Mouse (Mus musculus) intestine, postnatal 0 days (tissue): Measurements from ENCODE around the gene Zfp648. TPM values are rescaled to one million over a fixed set of nuclear protein-coding genes. Genes with fewer than 3 reads are reported as not detected.

ENCODE experiments used
- ATAC-seq: fragments of 200-750 bp; cut with Nextera tagmentation; 2 replicates; pipeline ENCODE4 v1.8.0; 2017; ENCODE audit warnings: mild to moderate bottlenecking, moderate TSS enrichment, moderate library complexity
- H3K27ac ChIP-seq: fragments of 300-500 bp; sonication (generic); 2 replicates; pipeline ENCODE4 v1.5.1; 2014; ENCODE audit warnings: mild to moderate bottlenecking, low read depth, low read length, moderate library complexity
- H3K27me3 ChIP-seq: fragments of 300-500 bp; sonication (generic); replicated peaks from 2 replicates; pipeline ENCODE4 v1.6.1; 2014; ENCODE audit warnings: low read length, mixed read lengths; ENCODE audit not compliant: control insufficient read depth, insufficient read depth
- H3K36me3 ChIP-seq: fragments of 300-500 bp; sonication (generic); 2 replicates; pipeline ENCODE4 v1.6.1; 2014; ENCODE audit warnings: mild to moderate bottlenecking, moderate library complexity; ENCODE audit not compliant: control insufficient read depth, insufficient read depth
- H3K4me1 ChIP-seq: fragments of 300-500 bp; sonication (generic); replicated peaks from 2 replicates; pipeline ENCODE4 v1.6.1; 2014; ENCODE audit warnings: antibody characterized with exemption, low read length, mixed read lengths; ENCODE audit not compliant: control insufficient read depth, insufficient read depth
- H3K4me2 ChIP-seq: fragments of 300-500 bp; sonication (generic); replicated peaks from 2 replicates; pipeline ENCODE4 v1.6.1; 2014; ENCODE audit warnings: low read depth, mild to moderate bottlenecking, moderate library complexity
- H3K4me3 ChIP-seq: fragments of 300-500 bp; sonication (generic); 2 replicates; pipeline ENCODE4 v1.5.1; 2014; ENCODE audit warnings: low read depth, low read length
- H3K9ac ChIP-seq: fragments of 300-500 bp; sonication (generic); 2 replicates; pipeline ENCODE4 v1.6.1; 2014; ENCODE audit warnings: mild to moderate bottlenecking, low read depth, low read length
- H3K9me3 ChIP-seq: fragments of 300-500 bp; sonication (generic); 2 replicates; pipeline ENCODE4 v1.6.1; 2016; ENCODE audit warnings: mixed run types; ENCODE audit not compliant: control insufficient read depth
- CTCF ChIP-seq: sonication (generic); IDR thresholded peaks from 2 replicates; pipeline ENCODE4 v1.5.1; 2016; ENCODE audit warnings: low read depth, mild to moderate bottlenecking, control low read depth, antibody characterized with exemption, moderate library complexity
- WGBS: fragments of 180-500 bp; shearing (Covaris S2); extraction: QIAGEN DNeasy Blood & Tissue Kit; methylation state at CpG from one replicate; pipeline ENCODE4 v1.1.7; 2014; 5-methylcytosine and 5-hydroxymethylcytosine counted together
- polyA plus RNA-seq: library from polyadenylated mRNA; unstranded; fragments of >200 nt; fragmentation: Nextera tagmentation; extraction: Ambion mirVana; gene quantifications from 2 replicates; pipeline ENCODE4 v1.2.1, GENCODE M21; 2015

Gene Zfp648
- polyA plus RNA-seq, 1 experiment from 2014 or later: not detected

- TF ChIP-seq CTCF: no peak
- Histone ChIP-seq H3K4me2 (no peak overlapping the region), H3K9ac (no peak overlapping the region), H3K4me3 (no peak overlapping the region), H3K36me3 (no peaks in the 10 kb centered on the region), H3K27me3 (no peaks in the 10 kb centered on the region), H3K4me1 (no peaks in the 10 kb centered on the region), H3K9me3 (no peaks in the 10 kb centered on the region), H3K27ac (no peak overlapping the region)
- WGBS: 83% methylated on average over 4 of the region's 4 CpGs
- ATAC-seq: no peak
Observed at GRCm38 (mm10) chr1:154188229-154188628, 12.8 kb upstream of the Zfp648 start.

DNA sequence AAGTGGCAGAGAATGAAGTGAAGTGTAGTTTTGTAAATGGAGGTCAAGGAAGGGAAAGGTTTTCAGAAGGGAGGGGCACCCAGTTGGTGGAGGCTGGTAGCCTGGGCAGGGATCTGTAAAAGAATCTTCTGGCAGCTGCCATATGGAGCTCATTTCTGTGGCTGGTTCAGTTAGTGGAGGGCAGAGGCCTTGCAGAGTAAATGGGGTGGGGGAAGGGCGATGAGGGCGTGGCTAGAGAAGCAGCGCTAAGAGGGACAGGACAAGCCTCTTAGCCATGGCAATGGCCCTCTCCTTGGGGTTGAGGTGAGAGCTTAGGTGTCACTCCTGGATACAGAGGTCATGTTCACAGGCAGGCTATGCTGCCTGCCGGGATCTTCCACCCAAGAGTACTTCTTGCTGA is 12.4 kb upstream of the Zfp648 start:
- Histone ChIP-seq H3K9ac (no peak overlapping the region), H3K27me3 (no peaks in the 10 kb centered on the region), H3K27ac (no peak overlapping the region), H3K36me3 (no peaks in the 10 kb centered on the region), H3K9me3 (no peaks in the 10 kb centered on the region), H3K4me3 (no peak overlapping the region), H3K4me2 (no peak overlapping the region), H3K4me1 (no peaks in the 10 kb centered on the region)
- no peak for ATAC-seq
- WGBS: 50% methylated on average over 3 of the region's 4 CpGs
- TF ChIP-seq CTCF: no peak

DNA sequence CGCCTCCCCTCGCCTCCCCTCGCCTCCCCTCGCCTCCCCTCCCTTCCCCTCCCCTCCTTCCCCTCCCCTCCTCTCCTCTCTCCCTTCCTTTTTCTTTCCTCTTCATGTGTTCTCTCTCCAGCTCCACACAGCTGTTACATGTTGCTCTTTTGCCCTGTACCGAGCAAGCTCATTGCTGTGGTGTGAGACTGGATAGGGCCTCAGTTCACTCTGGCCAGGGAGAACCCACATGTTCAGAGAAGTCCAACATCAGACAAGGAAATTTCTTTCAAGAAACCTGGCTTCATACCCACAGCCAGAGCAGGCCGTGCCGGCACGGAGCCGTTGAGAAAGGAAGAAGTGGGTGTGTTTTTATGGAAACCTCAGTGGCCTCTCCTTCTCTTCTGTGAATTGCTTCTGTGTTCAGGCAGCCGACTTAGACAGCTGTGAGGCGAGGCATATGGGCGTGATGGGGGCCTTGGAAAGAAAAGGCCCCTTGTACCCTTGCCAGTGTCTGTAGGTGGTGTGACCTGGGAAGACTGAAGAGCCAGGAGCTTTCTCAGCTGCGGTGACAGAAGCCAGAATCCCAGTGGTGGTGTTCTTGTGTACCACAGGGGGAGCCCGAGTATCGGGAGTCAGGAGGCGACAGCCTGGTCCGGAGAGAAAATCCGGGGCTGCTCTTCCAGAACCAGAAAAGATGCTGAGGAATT is 11.0 kb upstream of the Zfp648 start:
- Histone ChIP-seq H3K36me3 (no peaks in the 10 kb centered on the region), H3K27me3 (no peaks in the 10 kb centered on the region), H3K4me2 (no peak overlapping the region), H3K27ac (no peak overlapping the region), H3K4me3 (no peak overlapping the region), H3K9ac (no peak overlapping the region), H3K4me1 (no peaks in the 10 kb centered on the region), H3K9me3 (no peaks in the 10 kb centered on the region)
- peak; percentile 56 for TF ChIP-seq CTCF
- WGBS: 49% methylated on average over 15 of the region's 18 CpGs
- peak; percentile 33; the same call in 1 of the 2 replicates for ATAC-seq

DNA sequence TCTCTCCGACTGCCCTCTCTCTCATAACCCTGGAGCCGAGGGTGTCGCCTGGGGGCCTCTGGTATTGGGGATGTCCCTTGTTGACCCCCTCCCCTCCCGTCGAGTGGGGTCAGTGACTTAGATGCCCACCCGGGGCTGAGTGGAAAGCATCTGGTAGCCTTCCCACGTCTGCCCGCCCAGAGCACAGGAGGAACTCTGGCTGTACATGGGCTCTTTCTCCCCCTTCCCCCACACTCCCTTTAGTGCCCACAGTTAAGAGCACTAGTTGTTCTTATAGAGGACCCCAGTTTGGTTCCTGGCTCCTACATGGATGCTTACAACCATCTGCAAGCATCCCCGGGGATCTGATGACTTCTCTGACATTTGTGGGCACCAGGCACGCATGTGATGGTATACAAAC is 2.1 kb upstream of the Zfp648 start:
- no peak overlapping the region for H3K4me3 ChIP-seq
- no peak for ATAC-seq
- H3K9ac ChIP-seq: no peak overlapping the region
- H3K4me2 ChIP-seq: no peak overlapping the region
- no peaks in the 10 kb centered on the region for H3K9me3 ChIP-seq
- no peak for TF ChIP-seq CTCF
- H3K27me3 ChIP-seq: peaks cover 9% of the 10 kb centered on the region
- H3K4me1 ChIP-seq: no peaks in the 10 kb centered on the region
- 89% methylated on average over 10 of the region's 10 CpGs for WGBS
- no peaks in the 10 kb centered on the region for H3K36me3 ChIP-seq
- H3K27ac ChIP-seq: no peak overlapping the region

DNA sequence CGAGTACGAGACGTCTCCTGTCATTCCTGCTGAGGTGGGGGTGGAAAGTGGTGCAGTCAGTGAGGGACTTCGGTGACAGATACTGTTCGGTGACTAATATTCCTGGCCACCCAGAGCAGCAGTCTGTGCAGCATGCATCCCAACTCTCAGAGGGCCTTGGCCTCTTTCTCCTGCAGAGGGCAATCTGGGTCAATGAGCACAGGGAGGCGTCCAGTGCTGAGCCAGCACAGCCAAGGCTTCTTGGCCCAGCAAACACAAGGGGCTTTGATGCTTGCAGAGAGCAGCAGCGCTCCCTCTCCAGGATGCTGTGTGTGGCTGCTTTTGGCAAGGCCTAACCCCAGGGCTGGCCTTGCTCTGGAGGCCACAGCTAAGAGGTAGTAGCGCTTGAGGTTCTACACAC is 1.6 kb downstream of the Zfp648 start:
- no peaks in the 10 kb centered on the region for H3K9me3 ChIP-seq
- 79% methylated on average over 8 of the region's 8 CpGs for WGBS
- no peak for ATAC-seq

GRCm38 (mm10) chr1:154203386-154203785 is 2.4 kb downstream of the Zfp648 start:
- Histone ChIP-seq H3K4me2 (no peak overlapping the region), H3K4me1 (no peaks in the 10 kb centered on the region), H3K27ac (no peak overlapping the region), H3K9me3 (no peaks in the 10 kb centered on the region), H3K9ac (no peak overlapping the region), H3K27me3 (peaks cover 28% of the 10 kb centered on the region), H3K4me3 (no peak overlapping the region), H3K36me3 (no peaks in the 10 kb centered on the region)
- no peak for ATAC-seq
- no peak for TF ChIP-seq CTCF
- WGBS: 90% methylated on average over 5 of the region's 5 CpGs

More for the DNA sequence above, 1.6 kb downstream of the Zfp648 start:
- Histone ChIP-seq H3K9ac (no peak overlapping the region), H3K36me3 (no peaks in the 10 kb centered on the region), H3K4me3 (no peak overlapping the region), H3K27ac (no peak overlapping the region), H3K27me3 (peaks cover 28% of the 10 kb centered on the region), H3K4me1 (no peaks in the 10 kb centered on the region), H3K4me2 (no peak overlapping the region)
- no peak for TF ChIP-seq CTCF
